Mouse (Mus musculus) hindbrain, postnatal 0 days (tissue): ENCODE results near the gene Mettl8. TPM values are rescaled to one million over a fixed set of nuclear protein-coding genes. Genes with fewer than 3 reads are reported as not detected.

Source experiments
- ATAC-seq: fragments of 200-750 bp; cut with Nextera tagmentation; 2 replicates; pipeline ENCODE4 v1.8.0; 2017; ENCODE audit warnings: mild to moderate bottlenecking, moderate TSS enrichment, moderate library complexity
- DNase-seq: peaks from one replicate; pipeline ENCODE4 v3.0.0-alpha.2; 2015; ENCODE audit warnings: low spot score
- H3K27ac ChIP-seq: fragments of 300-500 bp; sonication (generic); 2 replicates; pipeline ENCODE4 v1.5.1; 2014; ENCODE audit warnings: mild to moderate bottlenecking
- H3K27me3 ChIP-seq: fragments of 300-500 bp; sonication (generic); 2 replicates; pipeline ENCODE4 v1.6.1; 2014; ENCODE audit warnings: low read length, mixed read lengths; ENCODE audit not compliant: insufficient read depth
- H3K36me3 ChIP-seq: fragments of 300-500 bp; sonication (generic); 2 replicates; pipeline ENCODE4 v1.6.1; 2014; ENCODE audit warnings: low read length, mixed read lengths; ENCODE audit not compliant: insufficient read depth
- H3K4me1 ChIP-seq: fragments of 300-500 bp; sonication (generic); 2 replicates; pipeline ENCODE4 v1.6.1; 2014; ENCODE audit warnings: antibody characterized with exemption, low read length, mixed read lengths; ENCODE audit not compliant: insufficient read depth
- H3K4me2 ChIP-seq: fragments of 300-500 bp; sonication (generic); 2 replicates; pipeline ENCODE4 v1.6.1; 2014; ENCODE audit warnings: low read depth, mild to moderate bottlenecking, low read length, moderate library complexity, mixed read lengths
- H3K4me3 ChIP-seq: fragments of 300-500 bp; sonication (generic); 2 replicates; pipeline ENCODE4 v1.5.1; 2014; ENCODE audit warnings: low read length
- H3K9ac ChIP-seq: fragments of 300-500 bp; sonication (generic); replicated peaks from 2 replicates; pipeline ENCODE4 v1.6.1; 2014; ENCODE audit warnings: mild to moderate bottlenecking, low read length, moderate library complexity, mixed read lengths
- H3K9me3 ChIP-seq: fragments of 300-500 bp; sonication (generic); 2 replicates; pipeline ENCODE4 v1.6.1; 2016; ENCODE audit warnings: low read length, mixed read lengths
- CTCF ChIP-seq: IDR thresholded peaks from 2 replicates; pipeline ENCODE4 v1.5.1; 2016; ENCODE audit warnings: antibody characterized with exemption, control low read depth, low read depth
- WGBS: fragments of 180-500 bp; shearing (Covaris S2); extraction: QIAGEN DNeasy Blood & Tissue Kit; methylation state at CpG from one replicate; pipeline ENCODE4 v1.1.7; 2014; 5-methylcytosine and 5-hydroxymethylcytosine counted together
- polyA plus RNA-seq: library from polyadenylated mRNA; unstranded; fragments of >200 nt; fragmentation: Nextera tagmentation; extraction: Ambion mirVana; gene quantifications from 2 replicates; pipeline ENCODE4 v1.2.1, GENCODE M21; 2015
- total RNA-seq: library from RNA; depleted of rRNA; stranded (reverse); fragments of >200 nt; gene quantifications from 2 replicates; pipeline ENCODE4 v1.2.3, GENCODE M21; 2014; rRNA removed

Mettl8 gene
- total RNA-seq (6.7 and 8.1 TPM in 2 replicates), polyA plus RNA-seq (7.9 and 8.5 TPM in 2 replicates)

DNA sequence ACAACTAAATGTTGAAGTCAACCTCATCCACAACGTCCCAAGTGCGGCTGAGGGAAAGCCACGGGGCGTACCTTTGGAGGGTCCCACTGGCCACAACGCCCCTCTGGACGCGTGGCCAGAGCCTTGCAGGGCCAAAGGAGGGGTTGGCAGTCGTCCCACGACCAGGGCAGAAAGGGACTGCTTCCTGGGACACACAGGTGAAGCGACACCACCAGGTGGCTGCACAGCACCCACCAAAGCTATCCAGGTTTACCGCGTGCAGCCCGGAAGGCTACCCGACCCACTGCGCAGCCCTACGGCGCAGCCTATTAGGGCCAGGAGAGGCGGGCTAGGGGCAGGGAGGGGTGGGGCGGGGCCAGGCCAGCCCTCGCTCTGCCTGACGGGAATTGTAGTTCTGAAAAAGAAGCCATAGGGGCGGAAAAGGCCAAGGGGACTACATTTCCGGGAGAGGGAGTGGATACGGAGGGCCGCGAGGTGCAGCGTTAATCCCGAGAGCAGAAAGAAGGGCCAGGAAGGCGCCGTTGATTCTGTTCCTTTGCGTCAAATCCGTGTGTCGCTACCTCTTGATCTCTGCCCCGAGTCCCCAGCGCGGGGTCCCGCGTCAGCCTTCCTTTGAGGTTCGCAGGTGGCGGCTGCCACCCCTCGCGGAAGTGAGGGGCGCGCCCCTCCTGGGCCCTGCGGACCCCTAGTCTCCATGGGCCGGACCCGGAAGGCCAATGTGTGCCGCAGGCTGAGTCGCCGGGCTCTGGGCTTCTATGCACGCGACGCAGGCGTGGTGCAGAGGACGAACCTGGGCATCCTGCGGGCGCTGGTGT, at the start of gene Mettl8, which contains the start of gene Dcaf17:
Gene Mettl8 (minus strand): TSS at position 284 of the 815 bp plus-strand sequence.
Gene Dcaf17 (plus strand): TSS at position 29 of the 815 bp plus-strand sequence.
- peak within 1 kb of the TSS; percentile 78 for H3K9ac ChIP-seq
- DNase-seq (peak; percentile 97), ATAC-seq (peak; percentile 99)
- H3K36me3 ChIP-seq, result no peaks in the 10 kb centered on the region
- H3K4me2 ChIP-seq, result peak within 1 kb of the TSS; percentile 97
- H3K9me3 ChIP-seq, result no peaks in the 10 kb centered on the region
- peak within 1 kb of the TSS; percentile 68 for H3K4me3 ChIP-seq
- H3K27ac ChIP-seq, result peak within 1 kb of the TSS; percentile 92
- peaks cover 8% of the 10 kb centered on the region; the same call in 1 of the 2 replicates for H3K4me1 ChIP-seq
- peak; percentile 61 for TF ChIP-seq CTCF
- no peaks in the 10 kb centered on the region for H3K27me3 ChIP-seq
- WGBS, result under 1% methylated on average over 56 of the region's 57 CpGs

DNA sequence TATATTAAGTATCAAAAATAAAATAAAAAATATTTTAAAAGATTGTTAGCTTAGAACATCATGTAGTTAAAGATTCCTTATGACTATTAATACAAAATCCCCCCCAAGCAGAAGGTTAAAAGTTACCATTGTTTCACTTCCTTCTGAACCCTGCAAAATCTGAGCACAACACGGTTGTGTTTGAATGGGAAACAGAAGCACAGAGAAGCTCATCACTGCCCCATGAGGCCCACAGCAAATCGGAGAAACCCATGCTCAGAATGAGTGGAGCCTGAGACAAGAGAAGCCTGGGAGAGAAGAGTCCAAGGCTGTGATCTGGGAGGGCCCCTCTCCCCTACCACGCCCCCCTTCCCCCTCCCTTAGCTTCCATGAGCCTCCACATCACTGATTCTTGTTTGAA, 49.3 kb upstream of the Mettl8 start:
- ATAC-seq, result no peak
- H3K27me3 ChIP-seq, result no peaks in the 10 kb centered on the region
- H3K36me3 ChIP-seq, result peaks cover 5% of the 10 kb centered on the region; the same call in 1 of the 2 replicates
- no peaks in the 10 kb centered on the region for H3K9me3 ChIP-seq
- H3K4me2 ChIP-seq, result no peak overlapping the region
- H3K4me1 ChIP-seq, result no peaks in the 10 kb centered on the region
- TF ChIP-seq CTCF, result no peak
- WGBS, result 59% methylated on average over 3 of the region's 3 CpGs
- no peak overlapping the region for H3K27ac ChIP-seq
- no peak overlapping the region for H3K4me3 ChIP-seq
- H3K9ac ChIP-seq, result no peak overlapping the region
- DNase-seq, result no peak

DNA sequence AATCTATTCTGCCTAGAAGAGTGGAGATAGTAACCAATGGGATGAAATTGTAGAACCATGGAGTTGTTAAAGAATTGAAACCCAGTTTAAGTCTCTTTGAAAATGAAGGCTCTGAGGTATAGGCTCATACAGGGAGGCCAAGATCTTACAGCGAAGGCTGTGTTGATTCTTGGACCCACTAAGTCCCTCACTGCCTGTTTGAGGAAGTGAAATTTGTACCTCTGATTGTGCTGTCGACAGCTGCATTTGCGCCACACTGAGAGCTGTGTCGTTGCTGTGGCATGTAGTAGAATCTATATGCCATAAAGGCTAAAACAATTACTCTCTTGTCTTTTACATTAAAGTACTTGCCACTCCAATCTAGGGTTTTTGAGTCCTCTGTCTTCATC, 47.9 kb upstream of the Mettl8 start:
- no peak overlapping the region for H3K9ac ChIP-seq
- H3K27me3 ChIP-seq, result no peaks in the 10 kb centered on the region
- H3K9me3 ChIP-seq, result no peaks in the 10 kb centered on the region
- H3K4me3 ChIP-seq, result no peak overlapping the region
- WGBS, result 91% methylated on average over 4 of the region's 4 CpGs
- H3K36me3 ChIP-seq, result peaks cover 5% of the 10 kb centered on the region; the same call in 1 of the 2 replicates
- DNase-seq (no peak), ATAC-seq (no peak)
- H3K4me2 ChIP-seq, result no peak overlapping the region
- TF ChIP-seq CTCF, result no peak
- H3K4me1 ChIP-seq, result no peaks in the 10 kb centered on the region
- no peak overlapping the region for H3K27ac ChIP-seq

DNA sequence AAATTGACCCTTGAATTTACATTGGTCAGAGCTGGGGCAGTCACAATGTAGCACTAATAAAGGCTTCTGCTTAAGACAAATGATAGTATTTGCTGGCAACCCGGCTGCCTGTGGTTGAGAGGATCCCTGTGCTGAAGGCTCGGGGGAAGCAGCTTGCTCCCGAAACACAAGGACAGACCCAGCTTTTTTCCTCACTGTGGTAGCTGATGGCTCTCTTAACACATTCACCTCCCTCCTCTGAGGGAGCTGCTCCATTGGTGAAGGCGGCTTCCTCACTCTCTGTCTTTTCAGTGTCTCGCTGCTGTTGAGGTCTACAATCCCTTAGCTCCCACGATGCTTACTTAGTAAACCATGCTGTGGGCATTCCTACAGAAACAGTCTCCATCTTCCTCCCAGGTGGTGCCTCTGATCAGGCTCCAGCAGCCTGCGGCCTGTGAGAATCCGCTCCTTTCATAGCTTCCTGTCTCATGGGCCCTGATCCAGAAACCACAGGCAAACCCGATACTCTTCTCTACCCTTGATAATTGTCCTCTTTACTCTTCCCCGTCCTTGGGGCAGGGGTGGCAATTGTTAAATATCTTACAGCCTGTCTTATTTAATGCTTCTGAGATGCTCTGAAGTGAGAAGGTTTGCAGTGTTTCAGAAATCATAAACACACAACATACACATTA, 47.4 kb upstream of the Mettl8 start:
- Histone ChIP-seq H3K4me2 (no peak overlapping the region), H3K36me3 (peaks cover 5% of the 10 kb centered on the region; the same call in 1 of the 2 replicates), H3K27ac (no peak overlapping the region), H3K4me3 (no peak overlapping the region), H3K4me1 (no peaks in the 10 kb centered on the region), H3K9me3 (no peaks in the 10 kb centered on the region), H3K27me3 (no peaks in the 10 kb centered on the region), H3K9ac (no peak overlapping the region)
- WGBS, result 73% methylated on average over 10 of the region's 10 CpGs
- no peak for TF ChIP-seq CTCF
- DNase-seq (no peak), ATAC-seq (no peak)

DNA sequence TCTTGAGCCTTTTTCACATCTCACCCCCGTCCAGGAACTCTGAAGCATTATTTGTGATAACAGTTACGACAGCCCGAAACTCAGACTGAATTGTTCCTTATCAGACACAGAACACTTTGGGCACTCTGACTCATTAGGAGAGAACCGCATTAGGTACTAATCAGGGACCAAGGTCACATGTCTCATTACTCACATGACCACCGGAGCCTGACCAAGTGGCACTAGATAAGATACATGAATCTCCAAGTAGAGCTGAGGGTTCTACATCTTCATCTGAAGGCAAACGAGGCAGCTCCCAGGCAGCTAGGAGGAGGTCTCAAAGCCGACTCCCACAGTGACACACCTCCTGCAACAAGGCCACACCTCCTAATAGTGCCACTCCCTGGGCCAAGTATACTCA, 40.8 kb upstream of the Mettl8 start:
- no peaks in the 10 kb centered on the region for H3K9me3 ChIP-seq
- no peak for TF ChIP-seq CTCF
- no peak overlapping the region for H3K27ac ChIP-seq
- 85% methylated on average over 7 of the region's 7 CpGs for WGBS
- no peaks in the 10 kb centered on the region for H3K27me3 ChIP-seq
- ATAC-seq (no peak), DNase-seq (no peak)
- peaks cover 5% of the 10 kb centered on the region; the same call in 1 of the 2 replicates for H3K36me3 ChIP-seq
- H3K4me2 ChIP-seq, result no peak overlapping the region
- no peak overlapping the region for H3K9ac ChIP-seq
- no peak overlapping the region for H3K4me3 ChIP-seq
- no peaks in the 10 kb centered on the region for H3K4me1 ChIP-seq

DNA sequence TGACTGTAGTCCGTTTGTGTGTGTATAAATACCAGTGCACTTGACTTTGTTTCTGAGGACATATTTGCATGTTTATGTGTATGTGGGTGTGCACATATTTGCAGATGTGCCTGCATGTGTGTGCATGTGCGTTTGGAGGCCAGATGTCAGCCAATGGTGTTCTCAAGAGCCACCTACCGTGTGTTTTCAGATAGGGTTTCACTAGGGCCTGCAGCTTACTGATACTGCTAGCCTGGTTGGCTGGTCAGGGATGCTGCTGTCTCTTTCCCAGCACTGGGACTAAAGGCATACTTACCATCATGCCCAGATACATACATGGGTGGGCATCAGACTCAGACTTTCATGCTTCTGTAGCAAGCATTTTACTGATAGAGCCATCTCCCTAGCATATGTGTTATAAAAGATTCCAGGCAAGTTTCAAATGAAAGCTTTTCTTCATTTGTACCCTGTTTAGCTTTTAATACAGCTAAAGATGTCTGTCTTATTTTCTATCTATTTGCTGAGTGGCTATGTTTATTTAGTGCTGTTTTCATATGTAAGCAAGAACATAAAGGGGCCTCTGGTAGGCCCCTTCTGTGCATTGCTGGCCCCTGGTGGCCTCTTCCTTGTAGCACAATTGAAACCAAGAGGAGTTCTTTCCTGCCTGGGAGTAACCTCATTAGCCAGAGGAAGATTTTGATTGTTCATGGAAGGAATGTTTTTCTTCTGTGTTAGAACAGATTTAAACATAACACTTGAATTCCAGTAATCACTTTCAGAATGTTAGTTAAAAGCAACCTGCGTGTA, 35.5 kb upstream of the Mettl8 start:
- no peaks in the 10 kb centered on the region for H3K4me1 ChIP-seq
- no peaks in the 10 kb centered on the region for H3K9me3 ChIP-seq
- no peak overlapping the region for H3K4me3 ChIP-seq
- 84% methylated on average over 4 of the region's 4 CpGs for WGBS
- ATAC-seq (no peak), DNase-seq (peak; percentile 22)
- TF ChIP-seq CTCF, result peak; percentile 43
- no peak overlapping the region for H3K27ac ChIP-seq
- H3K9ac ChIP-seq, result no peak overlapping the region
- H3K4me2 ChIP-seq, result no peak overlapping the region
- H3K27me3 ChIP-seq, result no peaks in the 10 kb centered on the region
- H3K36me3 ChIP-seq, result peaks cover 7% of the 10 kb centered on the region; the same call in 1 of the 2 replicates
